ENCODE assay signal across 18 mouse cellular contexts in the genomic region with DNA sequence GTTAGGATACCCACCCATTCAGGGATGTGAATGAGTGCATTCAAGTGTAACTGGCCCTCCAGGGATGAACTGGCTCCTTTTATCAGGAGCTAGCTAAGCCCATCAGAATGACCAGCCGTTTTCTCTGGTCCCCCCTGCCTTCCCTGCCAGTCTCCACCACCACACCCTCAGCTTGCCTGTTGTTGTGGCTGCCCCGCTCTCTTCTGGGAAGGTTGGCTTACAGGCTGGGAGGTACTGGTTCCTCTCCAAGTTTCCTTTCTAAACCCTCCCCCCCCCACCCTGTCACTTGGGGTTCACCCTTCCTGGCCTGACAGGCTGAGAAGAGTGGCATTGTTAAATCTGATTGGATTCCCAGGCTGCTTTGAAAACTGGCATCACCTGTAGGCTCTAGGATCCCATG. TPM values are rescaled to one million over a fixed set of nuclear protein-coding genes. Genes with fewer than 3 reads are reported as not detected.
DNase-seq lines count a peak whose midpoint lies in the region; ATAC-seq and TF ChIP-seq lines count a peak whose summit lies in the region.
"Had no signal": no experiment of that assay in that cellular context is flagged by ENCODE, and none has a peak within 500 bp of the region (broad histone marks: within the 10 kb centered on the region; RNA-seq: fewer than 3 reads in every experiment).

No protein-coding gene starts in this region.

- 27% methylated on average over 2 of the region's 2 CpGs for WGBS in forebrain, embryonic 13.5 days
- 26% methylated on average over 2 of the region's 2 CpGs for WGBS in forebrain, embryonic 16.5 days
- 73% methylated on average over 2 of the region's 2 CpGs for WGBS in heart, embryonic 11.5 days (ENCODE audit: insufficient replicate concordance)

- no peak overlapping the region for H3K27ac ChIP-seq in forebrain, embryonic 13.5 days
- no peak overlapping the region for H3K27ac ChIP-seq in forebrain, embryonic 16.5 days (ENCODE audit: low read length)
- no peak overlapping the region for H3K27ac ChIP-seq in heart, embryonic 11.5 days (ENCODE audit: low read depth, low read length)
- H3K27ac ChIP-seq: embryonic facial prominence, embryonic 10.5 days; embryonic facial prominence, embryonic 12.5 days; forebrain, embryonic 12.5 days had no signal

- ATAC-seq in forebrain, embryonic 13.5 days: no peak
- no peak for ATAC-seq in forebrain, embryonic 16.5 days
- ATAC-seq in heart, embryonic 11.5 days (replicated peaks; ENCODE audit: insufficient number of reproducible peaks, low FRiP score, low TSS enrichment): no peak
- ATAC-seq: forebrain, postnatal 0 days had no signal

- TF ChIP-seq CTCF in brain, embryonic 14.5 days (IDR thresholded peaks at IDR 0.05; ENCODE audit: borderline replicate concordance, extremely low read depth, insufficient read depth, insufficient read length): no peak

- peak overlapping the region; percentile 16; the same call in 1 of the 2 replicates for H3K9ac ChIP-seq in forebrain, embryonic 13.5 days
- H3K9ac ChIP-seq in forebrain, embryonic 16.5 days (replicated peaks; ENCODE audit: low read depth, low read length): no peak overlapping the region
- no peak overlapping the region for H3K9ac ChIP-seq in heart, embryonic 11.5 days (ENCODE audit: low read depth, low read length)
- H3K9ac ChIP-seq: embryonic facial prominence, embryonic 12.5 days; forebrain, embryonic 12.5 days; forebrain, postnatal 0 days had no signal

- no peaks in the 10 kb centered on the region for H3K27me3 ChIP-seq in forebrain, embryonic 13.5 days
- no peaks in the 10 kb centered on the region for H3K27me3 ChIP-seq in forebrain, embryonic 16.5 days (replicated peaks; ENCODE audit: control insufficient read depth, insufficient read depth, low read length)
- H3K27me3 ChIP-seq in heart, embryonic 11.5 days (ENCODE audit: control insufficient read depth, insufficient read depth, low read length): no peaks in the 10 kb centered on the region
- H3K27me3 ChIP-seq: embryonic facial prominence, embryonic 12.5 days; forebrain, embryonic 12.5 days had no signal

- no peak overlapping the region for H3K4me2 ChIP-seq in forebrain, embryonic 13.5 days
- H3K4me2 ChIP-seq in forebrain, embryonic 16.5 days (ENCODE audit: low read length): no peak overlapping the region
- no peak overlapping the region for H3K4me2 ChIP-seq in heart, embryonic 11.5 days
- H3K4me2 ChIP-seq: embryonic facial prominence, embryonic 12.5 days; forebrain, embryonic 12.5 days had no signal

- no peak overlapping the region for H3K4me3 ChIP-seq in forebrain, embryonic 13.5 days
- H3K4me3 ChIP-seq in forebrain, embryonic 16.5 days (replicated peaks; ENCODE audit: low read length): no peak overlapping the region
- H3K4me3 ChIP-seq in heart, embryonic 11.5 days (ENCODE audit: low read depth, low read length): no peak overlapping the region
- H3K4me3 ChIP-seq: embryonic facial prominence, embryonic 10.5 days; embryonic facial prominence, embryonic 12.5 days; forebrain, embryonic 12.5 days had no signal

- H3K4me1 ChIP-seq in forebrain, embryonic 13.5 days: peaks cover 7% of the 10 kb centered on the region
- 0 out of 2 replicates have a peak, but pooled peaks cover 3% of the 10 kb centered on the region for H3K4me1 ChIP-seq in forebrain, embryonic 16.5 days (replicated peaks; ENCODE audit: control insufficient read depth, insufficient read depth, low read length)
- H3K4me1 ChIP-seq in heart, embryonic 11.5 days (ENCODE audit: control insufficient read depth, insufficient read depth, low read length): no peaks in the 10 kb centered on the region
- H3K4me1 ChIP-seq: embryonic facial prominence, embryonic 12.5 days had no signal

- H3K36me3 ChIP-seq in forebrain, embryonic 13.5 days (ENCODE audit: poor library complexity, severe bottlenecking): peaks cover 66% of the 10 kb centered on the region
- H3K36me3 ChIP-seq in forebrain, embryonic 16.5 days (ENCODE audit: control insufficient read depth, insufficient read depth): peaks cover 9% of the 10 kb centered on the region; the same call in 1 of the 2 replicates
- H3K36me3 ChIP-seq in heart, embryonic 11.5 days (ENCODE audit: control insufficient read depth, insufficient read depth, low read length): no peaks in the 10 kb centered on the region

- DNase-seq in heart, adult 11 months: peak; percentile 93
- peak; percentile 45 for DNase-seq in brain, embryonic 14.5 days (ENCODE audit: low read depth)
- no peak for DNase-seq in right cerebral cortex, adult 18-20 months
- DNase-seq: adrenal gland, adult 2 months; adrenal gland, postnatal 10 days; adrenal gland, postnatal 25 days; cerebellum, adult 11-12 months; cerebellum, adult 2 months; cerebellum, adult 9-10 months; cerebellum, postnatal 10 days; cerebellum, postnatal 25 days; forebrain, postnatal 0 days had no signal

- H3K9me3 ChIP-seq in forebrain, embryonic 13.5 days (replicated peaks): no peaks in the 10 kb centered on the region
- no peaks in the 10 kb centered on the region for H3K9me3 ChIP-seq in forebrain, embryonic 16.5 days (ENCODE audit: control insufficient read depth, low read length)
- H3K9me3 ChIP-seq in heart, embryonic 11.5 days (replicated peaks; ENCODE audit: control insufficient read depth, low read length): no peaks in the 10 kb centered on the region
- H3K9me3 ChIP-seq: embryonic facial prominence, embryonic 10.5 days; embryonic facial prominence, embryonic 12.5 days; forebrain, embryonic 12.5 days had no signal

- no peak for TF ChIP-seq POLR2A in brain, embryonic 14.5 days (IDR thresholded peaks at IDR 0.05; ENCODE audit: borderline replicate concordance, extremely low read depth, insufficient read depth, insufficient read length, poor library complexity, severe bottlenecking)

RNA-seq across cellular contexts. Expression of a gene that starts 40.4 kb away (rescaled TPM):
- polyA plus RNA-seq in forebrain, embryonic 13.5 days (2015; fragmentation: Nextera tagmentation; extraction: Ambion mirVana): 30.1 and 31.6 TPM in 2 replicates
- polyA plus RNA-seq in forebrain, embryonic 16.5 days (2015; fragmentation: Nextera tagmentation; extraction: Ambion mirVana): 56.8 and 57.8 TPM in 2 replicates
- polyA plus RNA-seq in heart, embryonic 11.5 days (2014; fragmentation: Nextera tagmentation; extraction: Ambion mirVana): 4.9 and 6.5 TPM in 2 replicates
- 64.7 and 74.6 TPM in 2 replicates for polyA plus RNA-seq in brain, embryonic 14.5 days (2012; rRNA removed)
